Mouse (Mus musculus) ES-Bruce4 (cell line): Measurements from ENCODE around the gene Ndst2. TPM values are rescaled to one million over a fixed set of nuclear protein-coding genes. Genes with fewer than 3 reads are reported as not detected.
A peak's percentile ranks its signal among the peaks of the same experiment; 100 is the strongest.
"Not testable (repeated sequence)": the region's sequence is repeated elsewhere in the genome, so short reads cannot be mapped to it uniquely, and the experiment has no call there.

ENCODE experiments used
- H3K27ac ChIP-seq: 2 replicates; pipeline ENCODE4 v1.5.1; 2012; ENCODE audit warnings: low read length, inconsistent platforms; ENCODE audit not compliant: insufficient read depth
- H3K27me3 ChIP-seq: 2 replicates; pipeline ENCODE4 v1.6.1; 2012; ENCODE audit warnings: mild to moderate bottlenecking, low read length, inconsistent platforms; ENCODE audit not compliant: control insufficient read depth, poor library complexity, insufficient read depth, severe bottlenecking
- H3K36me3 ChIP-seq: 2 replicates; pipeline ENCODE4 v1.6.1; 2012; ENCODE audit warnings: inconsistent platforms, mild to moderate bottlenecking, low read length, moderate library complexity; ENCODE audit not compliant: control insufficient read depth, poor library complexity, insufficient read depth, severe bottlenecking
- H3K4me1 ChIP-seq: one replicate; pipeline ENCODE4 v1.8.1; 2011; ENCODE audit warnings: low read length; ENCODE audit not compliant: control insufficient read depth, insufficient read depth
- H3K4me3 ChIP-seq: 2 replicates; pipeline ENCODE4 v1.5.1; 2011; ENCODE audit warnings: low read depth, mild to moderate bottlenecking, low read length
- H3K9ac ChIP-seq: 2 replicates; pipeline ENCODE4 v1.6.1; 2012; ENCODE audit warnings: low read depth, mild to moderate bottlenecking, inconsistent platforms; ENCODE audit not compliant: poor library complexity, severe bottlenecking
- H3K9me3 ChIP-seq: replicated peaks from 2 replicates; pipeline ENCODE4 v1.6.1; 2012; ENCODE audit warnings: mild to moderate bottlenecking, low read length, inconsistent platforms; ENCODE audit not compliant: control insufficient read depth, poor library complexity, insufficient read depth, severe bottlenecking
- CTCF ChIP-seq: IDR thresholded peaks from one replicate; pipeline ENCODE4 v1.8.1; 2011; ENCODE audit warnings: low read depth, low read length
- EP300 ChIP-seq: IDR thresholded peaks from 2 replicates; pipeline ENCODE4 v1.6.1; 2011; ENCODE audit warnings: low read depth, low read length; ENCODE audit not compliant: insufficient read depth
- POLR2A ChIP-seq: IDR thresholded peaks from one replicate; pipeline ENCODE4 v1.8.1; 2011; ENCODE audit warnings: low read length; ENCODE audit not compliant: insufficient read depth
- polyA plus RNA-seq: library from polyadenylated mRNA; stranded (reverse); fragments of >200 nt; gene quantifications from 2 replicates; pipeline ENCODE4 v1.2.4, GENCODE M21; 2011; ENCODE audit warnings: low read depth; ENCODE audit not compliant: missing spikeins, insufficient read depth, insufficient read length

Ndst2 gene
- polyA plus RNA-seq, 1 experiment = 11.0 TPM

- Histone ChIP-seq H3K4me1 (no peaks in the 10 kb centered on the region), H3K4me3 (peak overlapping the region; percentile 75), H3K36me3 (no peaks in the 10 kb centered on the region), H3K27ac (no peak overlapping the region), H3K9ac (peak overlapping the region; percentile 75; the same call in 1 of the 2 replicates), H3K9me3 (no peaks in the 10 kb centered on the region), H3K27me3 (no peaks in the 10 kb centered on the region)
- TF ChIP-seq POLR2A (no peak), EP300 (no peak), CTCF (no peak)
Measured at GRCm38 (mm10) chr14:20708239-20708638, 26.1 kb downstream of the Ndst2 start.

GRCm38 (mm10) chr14:20707201-20708190 is 26.9 kb downstream of the Ndst2 start, which contains the start of gene Zswim8:
TSS of gene Zswim8 (plus strand) at chr14:20707552.
- Histone ChIP-seq H3K27ac (no peak within 1 kb of the TSS), H3K9me3 (no peaks in the 10 kb centered on the region), H3K4me3 (peak within 1 kb of the TSS; percentile 75), H3K36me3 (no peaks in the 10 kb centered on the region), H3K9ac (peak within 1 kb of the TSS; percentile 75), H3K27me3 (no peaks in the 10 kb centered on the region), H3K4me1 (no peaks in the 10 kb centered on the region)
- TF ChIP-seq POLR2A = no peak
- TF ChIP-seq CTCF = no peak
- TF ChIP-seq EP300 = no peak

GRCm38 (mm10) chr14:20703461-20703860 is 30.9 kb downstream of the Ndst2 start:
- not testable (repeated sequence) for H3K4me1 ChIP-seq, H3K27me3 ChIP-seq, H3K9me3 ChIP-seq, H3K36me3 ChIP-seq
- peak overlapping the region; percentile 83 for H3K27ac ChIP-seq
- peak overlapping the region; percentile 96 for H3K4me3 ChIP-seq
- H3K9ac ChIP-seq = peak overlapping the region; percentile 90

GRCm38 (mm10) chr14:20702741-20703381 is 31.5 kb downstream of the Ndst2 start, which contains the start of gene Chchd1:
TSS of gene Chchd1 (plus strand) at chr14:20703006.
- H3K4me3 ChIP-seq = peak within 1 kb of the TSS; percentile 96
- H3K4me1 ChIP-seq = peaks cover 2% of the 10 kb centered on the region
- peaks cover 8% of the 10 kb centered on the region; the same call in 1 of the 2 replicates for H3K36me3 ChIP-seq
- H3K27ac ChIP-seq = peak within 1 kb of the TSS; percentile 83
- H3K9me3 ChIP-seq = no peaks in the 10 kb centered on the region
- H3K27me3 ChIP-seq = no peaks in the 10 kb centered on the region
- no peak for TF ChIP-seq CTCF
- TF ChIP-seq POLR2A = peak; percentile 68
- TF ChIP-seq EP300 = peak; percentile 72; the same call in 1 of the 2 replicates
- H3K9ac ChIP-seq = peak within 1 kb of the TSS; percentile 90

GRCm38 (mm10) chr14:20702096-20702740 is 32.1 kb downstream of the Ndst2 start:
- Histone ChIP-seq H3K36me3 (peaks cover 8% of the 10 kb centered on the region; the same call in 1 of the 2 replicates), H3K27me3 (no peaks in the 10 kb centered on the region), H3K27ac (peak overlapping the region; percentile 52), H3K9ac (peak overlapping the region; percentile 90), H3K9me3 (no peaks in the 10 kb centered on the region), H3K4me1 (peaks cover 2% of the 10 kb centered on the region), H3K4me3 (peak overlapping the region; percentile 96)
- TF ChIP-seq POLR2A (no peak), CTCF (no peak)
